Mouse (Mus musculus) testis, adult 2 months (tissue): Measurements from ENCODE around the gene Tgfbr2. TPM values are rescaled to one million over a fixed set of nuclear protein-coding genes. Genes with fewer than 3 reads are reported as not detected.

Source experiments
- H3K27ac ChIP-seq: fragments of 200-500 bp; 2 replicates; pipeline ENCODE4 v1.5.1; 2012; ENCODE audit warnings: low read depth, low read length; ENCODE audit not compliant: control insufficient read depth, insufficient read depth
- H3K27me3 ChIP-seq: fragments of 200-500 bp; 2 replicates; pipeline ENCODE4 v1.6.1; 2012; ENCODE audit warnings: mild to moderate bottlenecking, low read length, moderate library complexity; ENCODE audit not compliant: control insufficient read depth, insufficient read depth
- H3K36me3 ChIP-seq: fragments of 200-500 bp; 2 replicates; pipeline ENCODE4 v1.6.1; 2012; ENCODE audit warnings: mild to moderate bottlenecking, low read length; ENCODE audit not compliant: control insufficient read depth, insufficient read depth
- H3K4me1 ChIP-seq: fragments of 200-500 bp; 2 replicates; pipeline ENCODE4 v1.6.1; 2012; ENCODE audit warnings: low read length; ENCODE audit not compliant: control insufficient read depth, insufficient read depth
- H3K4me3 ChIP-seq: fragments of 200-500 bp; 2 replicates; pipeline ENCODE4 v1.5.1; 2012; ENCODE audit warnings: low read depth, mild to moderate bottlenecking, low read length, moderate library complexity, mixed read lengths; ENCODE audit not compliant: control insufficient read depth
- CTCF ChIP-seq: fragments of 200-500 bp; IDR thresholded peaks from 2 replicates; pipeline ENCODE4 v1.5.1; 2012; ENCODE audit warnings: low read depth, mild to moderate bottlenecking, inconsistent platforms, low read length, moderate library complexity; ENCODE audit not compliant: control insufficient read depth, insufficient read depth, insufficient replicate concordance
- POLR2A ChIP-seq: fragments of 200-500 bp; IDR thresholded peaks from 2 replicates; pipeline ENCODE4 v1.6.1; 2012; ENCODE audit warnings: low read depth, mild to moderate bottlenecking, inconsistent platforms, low read length, moderate library complexity; ENCODE audit not compliant: control insufficient read depth
- polyA plus RNA-seq: library from polyadenylated mRNA; depleted of rRNA; stranded (reverse); fragments of >200 nt; gene quantifications from 2 replicates; pipeline ENCODE4 v1.2.3, GENCODE M21; 2012

Tgfbr2 gene
- polyA plus RNA-seq, 1 experiment, result 1.5 TPM

DNA sequence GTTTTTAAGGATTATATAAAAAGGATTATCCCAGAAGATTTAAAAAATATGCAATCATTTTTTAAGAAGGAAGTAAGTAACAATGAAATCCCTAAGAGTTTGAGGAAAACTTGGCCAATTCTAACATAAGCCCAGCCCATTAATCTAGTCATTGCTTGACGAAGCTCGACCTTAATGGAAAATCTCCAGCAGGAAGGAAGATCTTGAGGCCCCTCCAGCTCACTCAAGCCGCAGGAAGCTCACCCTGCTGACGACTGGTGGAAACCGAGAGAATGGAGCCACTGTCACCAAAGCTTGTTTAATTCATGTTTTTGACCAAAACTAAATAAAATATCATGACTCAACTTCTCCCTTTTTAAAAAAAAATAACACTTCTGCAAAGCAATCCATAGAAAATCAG is 18.7 kb downstream of the Tgfbr2 start:
- H3K36me3 ChIP-seq, result no peaks in the 10 kb centered on the region
- no peaks in the 10 kb centered on the region; the same call in 1 of the 2 replicates for H3K4me1 ChIP-seq
- TF ChIP-seq CTCF (no peak), POLR2A (no peak)
- no peaks in the 10 kb centered on the region for H3K27me3 ChIP-seq
- H3K27ac ChIP-seq, result no peak overlapping the region
- no peak overlapping the region for H3K4me3 ChIP-seq

DNA sequence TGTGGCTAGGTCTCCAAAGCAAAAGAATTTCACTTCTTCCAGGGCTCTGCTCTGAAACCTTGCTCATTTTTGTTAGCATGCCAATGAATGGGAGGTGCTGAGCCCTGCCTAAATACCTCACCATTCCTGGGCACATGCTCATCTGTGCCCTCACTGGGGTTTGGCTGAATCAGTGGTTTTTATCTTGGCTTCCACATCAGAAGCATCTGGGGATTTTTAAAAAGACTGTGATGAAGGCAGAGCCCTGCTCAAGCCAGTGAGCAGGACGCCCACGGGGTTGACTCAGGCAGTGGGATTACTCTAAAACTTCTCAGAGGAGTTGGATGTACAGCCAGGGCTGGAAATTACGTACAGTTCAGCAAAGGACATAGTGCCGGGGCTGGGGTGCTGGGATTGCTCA is 22.3 kb downstream of the Tgfbr2 start:
- no peak for TF ChIP-seq POLR2A
- TF ChIP-seq CTCF, result no peak
- Histone ChIP-seq H3K4me1 (no peaks in the 10 kb centered on the region; the same call in 1 of the 2 replicates), H3K36me3 (no peaks in the 10 kb centered on the region), H3K27ac (no peak overlapping the region), H3K4me3 (no peak overlapping the region), H3K27me3 (no peaks in the 10 kb centered on the region)

DNA sequence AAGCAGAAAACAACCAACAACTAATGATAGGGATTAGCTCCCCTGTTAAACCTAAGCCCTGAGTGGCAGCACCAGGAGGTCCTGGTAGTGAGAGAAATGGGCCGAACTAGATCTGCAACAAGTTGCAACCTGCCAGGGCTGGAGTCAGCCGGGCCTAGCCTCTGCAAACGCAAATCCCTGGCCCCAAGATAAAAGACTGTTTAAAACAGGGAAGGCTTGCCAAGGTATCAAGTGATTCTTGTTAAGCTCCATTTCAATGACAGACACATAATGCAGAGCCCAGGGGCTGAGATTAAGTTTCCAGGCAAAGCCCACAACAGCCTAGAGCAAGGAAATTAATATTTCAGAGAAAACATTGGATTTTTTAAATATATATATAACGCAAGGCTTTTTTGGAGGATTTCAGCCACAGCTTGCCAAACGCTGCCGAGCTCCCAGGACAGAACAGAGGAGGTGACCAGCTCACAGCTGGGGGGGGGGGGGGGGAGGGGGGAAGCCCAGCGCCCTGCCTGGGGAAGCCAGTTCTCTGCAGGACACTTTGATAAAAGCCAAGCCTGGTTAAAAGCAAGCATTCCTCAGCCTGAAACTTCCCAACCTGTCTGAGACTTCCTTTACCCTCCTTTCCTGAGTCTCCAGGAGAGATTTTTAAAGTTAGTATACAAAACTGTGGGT is 24.3 kb downstream of the Tgfbr2 start:
- Histone ChIP-seq H3K4me3 (no peak overlapping the region), H3K36me3 (no peaks in the 10 kb centered on the region), H3K27ac (no peak overlapping the region), H3K4me1 (no peaks in the 10 kb centered on the region; the same call in 1 of the 2 replicates), H3K27me3 (no peaks in the 10 kb centered on the region)
- no peak for TF ChIP-seq CTCF
- TF ChIP-seq POLR2A, result no peak

DNA sequence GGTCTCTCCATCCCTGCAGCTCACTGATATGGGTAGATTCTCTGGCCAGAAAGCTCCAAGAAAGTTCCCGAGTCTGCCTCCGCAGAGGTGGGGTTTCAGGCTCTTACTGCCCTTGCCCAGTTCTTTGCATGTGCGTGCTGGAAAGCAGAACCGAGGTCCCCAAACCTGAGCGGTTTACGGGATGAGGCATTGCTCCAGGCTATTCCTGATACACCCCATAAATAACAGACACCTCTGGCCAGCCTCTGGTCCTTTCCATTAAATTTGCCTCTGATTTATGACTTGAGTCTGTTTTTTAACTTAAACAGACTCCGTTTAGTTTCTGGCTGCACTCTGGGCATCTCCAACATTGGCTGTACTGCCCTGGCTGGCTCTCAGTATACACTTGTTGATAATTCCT is 26.4 kb downstream of the Tgfbr2 start:
- no peaks in the 10 kb centered on the region for H3K36me3 ChIP-seq
- no peak for TF ChIP-seq POLR2A
- no peak for TF ChIP-seq CTCF
- no peaks in the 10 kb centered on the region for H3K27me3 ChIP-seq
- H3K4me3 ChIP-seq, result no peak overlapping the region
- H3K4me1 ChIP-seq, result no peaks in the 10 kb centered on the region
- no peak overlapping the region for H3K27ac ChIP-seq

DNA sequence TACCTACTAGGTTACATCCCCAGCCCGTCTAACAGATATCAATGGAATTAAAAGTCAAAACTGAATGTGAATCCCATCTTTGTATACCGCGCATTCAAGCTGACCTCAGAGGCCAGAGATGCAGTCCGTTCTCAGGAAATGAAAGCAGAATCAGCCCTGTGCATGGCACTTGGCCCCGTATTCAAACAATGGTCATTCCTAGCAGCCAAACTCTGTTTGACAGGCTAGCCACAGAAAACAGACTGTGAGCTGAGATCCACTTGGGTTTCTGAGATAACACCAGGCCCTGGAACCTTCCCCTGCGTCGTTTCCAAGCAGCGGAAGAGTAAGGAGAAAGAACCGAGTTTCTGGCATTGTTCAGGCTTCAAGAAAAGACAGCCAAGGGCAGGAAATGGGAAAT is 28.9 kb downstream of the Tgfbr2 start:
- Histone ChIP-seq H3K4me3 (no peak overlapping the region), H3K27me3 (no peaks in the 10 kb centered on the region), H3K36me3 (no peaks in the 10 kb centered on the region), H3K4me1 (no peaks in the 10 kb centered on the region), H3K27ac (no peak overlapping the region)
- TF ChIP-seq CTCF (no peak), POLR2A (no peak)

DNA sequence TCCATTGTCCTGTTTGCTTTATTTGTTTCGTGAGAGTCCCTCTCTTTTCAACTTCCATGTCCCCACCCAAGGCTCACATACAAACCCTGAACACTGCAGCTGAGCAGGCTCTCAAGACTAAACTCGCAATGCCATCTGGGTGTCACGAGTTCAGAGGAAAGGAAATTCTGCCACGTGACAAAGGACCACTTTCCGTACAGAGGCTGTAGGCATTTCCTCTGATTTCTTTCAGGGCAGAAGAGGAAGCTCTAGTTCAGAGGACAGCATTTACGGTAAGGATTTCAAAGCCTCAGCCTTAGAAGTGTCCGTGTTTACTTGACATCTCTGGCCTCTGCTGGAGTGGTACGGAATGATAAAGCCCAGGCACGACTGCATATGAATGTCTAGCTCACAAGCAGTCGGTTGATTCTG is 29.9 kb downstream of the Tgfbr2 start:
- no peaks in the 10 kb centered on the region for H3K36me3 ChIP-seq
- no peak overlapping the region for H3K27ac ChIP-seq
- H3K4me3 ChIP-seq, result no peak overlapping the region
- no peaks in the 10 kb centered on the region for H3K4me1 ChIP-seq
- no peak for TF ChIP-seq CTCF
- TF ChIP-seq POLR2A, result no peak
- no peaks in the 10 kb centered on the region for H3K27me3 ChIP-seq

DNA sequence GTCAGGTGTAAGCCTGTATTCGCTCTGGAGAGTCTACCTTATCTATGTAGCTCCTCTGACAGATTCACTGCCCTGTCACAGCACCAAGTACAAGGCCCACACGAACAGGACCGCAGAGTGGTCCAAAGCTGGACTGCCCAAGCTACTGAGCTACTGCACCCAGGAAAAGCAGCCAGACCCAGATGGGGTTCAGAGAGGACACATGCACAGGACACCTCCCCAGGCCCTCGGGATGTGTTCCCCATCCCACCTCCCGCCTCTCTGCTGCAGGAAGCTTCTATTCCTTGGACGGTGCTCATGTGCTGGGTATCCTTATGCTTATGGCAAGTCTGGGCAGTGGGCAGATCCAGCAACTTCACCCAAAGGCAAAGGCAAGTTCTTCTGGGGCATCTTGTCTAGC is 34.7 kb downstream of the Tgfbr2 start:
- no peaks in the 10 kb centered on the region for H3K27me3 ChIP-seq
- H3K36me3 ChIP-seq, result no peaks in the 10 kb centered on the region
- no peak for TF ChIP-seq POLR2A
- no peak for TF ChIP-seq CTCF
- H3K4me1 ChIP-seq, result no peaks in the 10 kb centered on the region
- H3K4me3 ChIP-seq, result no peak overlapping the region
- no peak overlapping the region for H3K27ac ChIP-seq
